Mouse (Mus musculus) limb, embryonic 12.5 days (tissue): ENCODE measurements at regions not wholly inside any gene's neighbourhood (a gene's known extent, or its start where the extent isn't known, plus 50 kb on each side); places are given as distances from the start of the nearest gene placed in this dataset.

Experiments used
- ATAC-seq: fragments of 200-750 bp; cut with Nextera tagmentation; 2 replicates; pipeline ENCODE4 v1.8.0; 2017; ENCODE audit warnings: low read depth, moderate TSS enrichment; ENCODE audit not compliant: insufficient number of reproducible peaks, insufficient read depth, low FRiP score, low TSS enrichment
- H3K27ac ChIP-seq: fragments of 300-500 bp; sonication (generic); 2 replicates; pipeline ENCODE4 v1.5.1; 2016; ENCODE audit warnings: mild to moderate bottlenecking, moderate library complexity
- H3K27me3 ChIP-seq: fragments of 300-500 bp; sonication (generic); 2 replicates; pipeline ENCODE4 v1.6.1; 2016; ENCODE audit warnings: mild to moderate bottlenecking, moderate library complexity
- H3K36me3 ChIP-seq: fragments of 300-500 bp; sonication (generic); 2 replicates; pipeline ENCODE4 v1.6.1; 2016; ENCODE audit warnings: mild to moderate bottlenecking, moderate library complexity
- H3K4me1 ChIP-seq: fragments of 300-500 bp; sonication (generic); replicated peaks from 2 replicates; pipeline ENCODE4 v1.6.1; 2016
- H3K4me2 ChIP-seq: fragments of 300-500 bp; sonication (generic); 2 replicates; pipeline ENCODE4 v1.6.1; 2016; ENCODE audit warnings: mild to moderate bottlenecking, moderate library complexity
- H3K4me3 ChIP-seq: fragments of 300-500 bp; sonication (generic); replicated peaks from 2 replicates; pipeline ENCODE4 v1.5.1; 2016; ENCODE audit warnings: mild to moderate bottlenecking
- H3K9ac ChIP-seq: fragments of 300-500 bp; sonication (generic); replicated peaks from 2 replicates; pipeline ENCODE4 v1.6.1; 2016; ENCODE audit warnings: mild to moderate bottlenecking, moderate library complexity
- H3K9me3 ChIP-seq: fragments of 300-500 bp; sonication (generic); 2 replicates; pipeline ENCODE4 v1.6.1; 2016; ENCODE audit warnings: mild to moderate bottlenecking, moderate library complexity
- WGBS: fragments of 180-500 bp; shearing (Covaris S2); methylation state at CpG from one replicate; pipeline ENCODE4 v1.1.7; 2016; 5-methylcytosine and 5-hydroxymethylcytosine counted together

DNA sequence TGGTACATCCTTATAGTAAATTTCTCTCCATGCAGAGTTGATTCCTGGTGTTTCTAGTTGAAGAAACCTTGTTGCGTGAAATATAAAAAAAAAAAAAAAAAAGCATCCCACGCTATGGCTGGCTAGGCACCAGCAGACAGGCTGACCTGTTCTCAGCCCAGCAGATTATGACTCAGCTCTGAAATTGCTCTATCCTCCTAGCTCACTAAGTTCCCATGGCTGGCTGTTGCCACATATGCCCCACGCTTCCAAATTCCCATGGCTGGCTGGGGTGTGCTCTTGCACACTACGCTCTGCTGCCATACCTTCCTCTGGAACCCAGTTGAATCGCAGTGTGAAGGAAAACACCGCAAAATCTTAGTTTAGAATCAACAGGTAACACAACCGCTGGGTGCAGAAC, 270.1 kb downstream of the Mid1ip1 start:
- 95% methylated on average over 7 of the region's 7 CpGs for WGBS
- no peaks in the 10 kb centered on the region for H3K9me3 ChIP-seq
- no peaks in the 10 kb centered on the region for H3K27me3 ChIP-seq
- no peaks in the 10 kb centered on the region for H3K4me1 ChIP-seq
- no peak overlapping the region for H3K4me3 ChIP-seq
- H3K4me2 ChIP-seq, result no peak overlapping the region
- no peaks in the 10 kb centered on the region for H3K36me3 ChIP-seq
- H3K9ac ChIP-seq, result no peak overlapping the region
- no peak overlapping the region for H3K27ac ChIP-seq
- no peak for ATAC-seq

GRCm38 (mm10) chrX:10991871-10992210, 277.0 kb downstream of the Mid1ip1 start:
- peak overlapping the region; percentile 48 for H3K4me2 ChIP-seq
- peaks cover 24% of the 10 kb centered on the region for H3K27me3 ChIP-seq
- peak overlapping the region; percentile 35 for H3K27ac ChIP-seq
- 34% methylated on average over 6 of the region's 6 CpGs for WGBS
- peaks cover 22% of the 10 kb centered on the region for H3K4me1 ChIP-seq
- ATAC-seq, result no peak
- H3K9me3 ChIP-seq, result no peaks in the 10 kb centered on the region
- no peaks in the 10 kb centered on the region for H3K36me3 ChIP-seq
- H3K4me3 ChIP-seq, result no peak overlapping the region
- H3K9ac ChIP-seq, result no peak overlapping the region

DNA sequence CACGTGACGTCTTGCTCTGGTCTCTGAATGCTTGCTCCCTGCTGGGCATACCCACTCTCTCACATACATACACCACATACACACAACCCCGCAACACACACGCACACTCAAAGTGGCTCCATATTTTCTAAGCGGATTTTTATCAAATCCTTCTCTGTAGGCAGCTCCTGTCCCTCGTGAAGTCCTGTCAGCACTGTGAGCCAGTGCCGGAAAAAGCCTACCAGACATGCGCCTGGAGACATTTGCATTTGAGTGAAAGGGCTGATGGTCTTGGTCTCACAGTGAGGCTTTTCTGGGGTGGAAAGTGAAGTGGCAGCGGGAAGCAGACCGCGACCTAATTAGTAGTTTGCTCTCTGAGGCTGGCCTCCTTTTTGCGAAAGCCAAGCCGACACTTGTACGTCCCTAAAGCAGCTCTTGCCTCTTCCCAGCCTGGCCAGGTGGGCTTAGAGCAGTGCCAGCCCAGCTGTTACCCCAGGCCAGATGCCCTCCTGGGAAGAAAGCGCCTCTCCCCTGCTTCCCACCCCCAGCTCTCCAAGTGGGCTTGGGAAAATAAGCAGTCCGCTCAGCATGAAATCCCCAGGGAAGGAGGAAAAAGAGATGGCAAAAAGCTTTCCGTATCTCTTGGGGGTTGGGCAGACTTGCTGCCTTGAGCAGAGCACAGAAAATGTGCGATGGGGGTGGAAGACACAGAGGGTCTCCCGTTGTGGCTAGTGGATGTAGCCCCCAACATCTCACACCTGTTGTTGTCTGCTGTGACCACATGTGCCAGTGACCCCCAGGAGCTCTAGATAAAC, 277.6 kb downstream of the Mid1ip1 start:
- Histone ChIP-seq H3K27ac (peak overlapping the region; percentile 62), H3K9me3 (no peaks in the 10 kb centered on the region), H3K36me3 (no peaks in the 10 kb centered on the region), H3K9ac (no peak overlapping the region; the same call in 1 of the 2 replicates), H3K4me3 (peak overlapping the region; percentile 12; the same call in 1 of the 2 replicates), H3K27me3 (peaks cover 24% of the 10 kb centered on the region), H3K4me2 (peak overlapping the region; percentile 48), H3K4me1 (peaks cover 22% of the 10 kb centered on the region)
- 15% methylated on average over 19 of the region's 19 CpGs for whole genome bisulfite sequencing
- no peak for ATAC-seq

DNA sequence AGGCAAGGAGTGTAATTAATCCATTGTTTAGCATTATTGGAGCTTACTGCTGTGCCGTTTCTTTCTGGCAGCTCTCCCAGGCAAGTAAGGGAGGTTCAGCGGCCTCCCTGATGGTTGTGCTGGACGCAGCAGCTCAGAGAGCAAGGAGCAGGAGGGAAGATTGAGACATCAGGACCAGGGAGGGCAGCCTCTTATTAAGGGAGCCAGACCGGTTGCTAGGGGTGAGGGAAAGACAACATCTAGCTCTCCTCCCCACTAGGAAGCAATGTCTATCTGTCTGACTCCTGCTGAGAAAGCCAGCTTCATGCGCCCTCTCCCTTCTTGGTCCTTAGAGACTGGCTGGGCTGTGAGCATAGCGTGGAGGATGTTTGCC, 278.2 kb downstream of the Mid1ip1 start:
- H3K36me3 ChIP-seq, result no peaks in the 10 kb centered on the region
- H3K4me3 ChIP-seq, result peak overlapping the region; percentile 12; the same call in 1 of the 2 replicates
- H3K27ac ChIP-seq, result peak overlapping the region; percentile 62; the same call in 1 of the 2 replicates
- WGBS, result 25% methylated on average over 6 of the region's 6 CpGs
- no peak overlapping the region for H3K9ac ChIP-seq
- peaks cover 22% of the 10 kb centered on the region for H3K4me1 ChIP-seq
- ATAC-seq, result no peak
- peaks cover 24% of the 10 kb centered on the region for H3K27me3 ChIP-seq
- H3K9me3 ChIP-seq, result no peaks in the 10 kb centered on the region
- peak overlapping the region; percentile 48 for H3K4me2 ChIP-seq

GRCm38 (mm10) chrX:10994910-10995309, 280.1 kb downstream of the Mid1ip1 start:
- no peak overlapping the region for H3K27ac ChIP-seq
- no peak overlapping the region for H3K4me2 ChIP-seq
- no peak for ATAC-seq
- H3K9me3 ChIP-seq, result no peaks in the 10 kb centered on the region
- H3K36me3 ChIP-seq, result no peaks in the 10 kb centered on the region
- no peak overlapping the region for H3K4me3 ChIP-seq
- peaks cover 24% of the 10 kb centered on the region for H3K27me3 ChIP-seq
- peaks cover 22% of the 10 kb centered on the region for H3K4me1 ChIP-seq
- no peak overlapping the region for H3K9ac ChIP-seq

GRCm38 (mm10) chrX:11001180-11001579, 286.4 kb downstream of the Mid1ip1 start:
- no peak overlapping the region for H3K27ac ChIP-seq
- WGBS, result 75% methylated on average over 3 of the region's 3 CpGs
- H3K4me2 ChIP-seq, result no peak overlapping the region
- no peak overlapping the region for H3K4me3 ChIP-seq
- H3K27me3 ChIP-seq, result no peaks in the 10 kb centered on the region
- no peak overlapping the region for H3K9ac ChIP-seq
- no peaks in the 10 kb centered on the region for H3K36me3 ChIP-seq
- H3K9me3 ChIP-seq, result no peaks in the 10 kb centered on the region
- no peaks in the 10 kb centered on the region for H3K4me1 ChIP-seq
- ATAC-seq, result no peak

GRCm38 (mm10) chrX:11039278-11039677, 259.8 kb upstream of the H2al1a start:
- no peaks in the 10 kb centered on the region for H3K9me3 ChIP-seq
- no peaks in the 10 kb centered on the region for H3K36me3 ChIP-seq
- no peaks in the 10 kb centered on the region for H3K27me3 ChIP-seq
- H3K9ac ChIP-seq, result no peak overlapping the region
- no peak overlapping the region for H3K27ac ChIP-seq
- H3K4me3 ChIP-seq, result no peak overlapping the region
- H3K4me2 ChIP-seq, result no peak overlapping the region
- no peaks in the 10 kb centered on the region for H3K4me1 ChIP-seq
- ATAC-seq, result no peak

GRCm38 (mm10) chrX:11046769-11047168, 252.3 kb upstream of the H2al1a start:
- Histone ChIP-seq H3K27ac (no peak overlapping the region), H3K36me3 (no peaks in the 10 kb centered on the region), H3K4me3 (no peak overlapping the region), H3K9ac (no peak overlapping the region), H3K4me2 (no peak overlapping the region), H3K4me1 (no peaks in the 10 kb centered on the region), H3K27me3 (no peaks in the 10 kb centered on the region), H3K9me3 (peaks cover 3% of the 10 kb centered on the region; the same call in 1 of the 2 replicates)
- ATAC-seq, result no peak
- 82% methylated on average over 3 of the region's 3 CpGs for WGBS

- Histone ChIP-seq H3K27me3 (peaks cover 20% of the 10 kb centered on the region; the same call in 1 of the 2 replicates), H3K27ac (no peak overlapping the region), H3K9me3 (no peaks in the 10 kb centered on the region), H3K4me2 (no peak overlapping the region), H3K4me3 (no peak overlapping the region), H3K36me3 (no peaks in the 10 kb centered on the region), H3K4me1 (peaks cover 10% of the 10 kb centered on the region; the same call in 1 of the 2 replicates), H3K9ac (no peak overlapping the region)
- WGBS, result 49% methylated on average over 3 of the region's 3 CpGs
- no peak for ATAC-seq
Measured at GRCm38 (mm10) chrX:11082171-11082570, 216.9 kb upstream of the H2al1a start.

- H3K4me2 ChIP-seq, result no peak overlapping the region
- WGBS, result 81% methylated on average over 3 of the region's 3 CpGs
- H3K36me3 ChIP-seq, result no peaks in the 10 kb centered on the region
- ATAC-seq, result no peak
- no peaks in the 10 kb centered on the region for H3K9me3 ChIP-seq
- H3K4me3 ChIP-seq, result no peak overlapping the region
- H3K27me3 ChIP-seq, result peaks cover 23% of the 10 kb centered on the region; the same call in 1 of the 2 replicates
- no peak overlapping the region for H3K9ac ChIP-seq
- peaks cover 10% of the 10 kb centered on the region; the same call in 1 of the 2 replicates for H3K4me1 ChIP-seq
- H3K27ac ChIP-seq, result no peak overlapping the region
Measured at GRCm38 (mm10) chrX:11082845-11083244, 216.2 kb upstream of the H2al1a start.

DNA sequence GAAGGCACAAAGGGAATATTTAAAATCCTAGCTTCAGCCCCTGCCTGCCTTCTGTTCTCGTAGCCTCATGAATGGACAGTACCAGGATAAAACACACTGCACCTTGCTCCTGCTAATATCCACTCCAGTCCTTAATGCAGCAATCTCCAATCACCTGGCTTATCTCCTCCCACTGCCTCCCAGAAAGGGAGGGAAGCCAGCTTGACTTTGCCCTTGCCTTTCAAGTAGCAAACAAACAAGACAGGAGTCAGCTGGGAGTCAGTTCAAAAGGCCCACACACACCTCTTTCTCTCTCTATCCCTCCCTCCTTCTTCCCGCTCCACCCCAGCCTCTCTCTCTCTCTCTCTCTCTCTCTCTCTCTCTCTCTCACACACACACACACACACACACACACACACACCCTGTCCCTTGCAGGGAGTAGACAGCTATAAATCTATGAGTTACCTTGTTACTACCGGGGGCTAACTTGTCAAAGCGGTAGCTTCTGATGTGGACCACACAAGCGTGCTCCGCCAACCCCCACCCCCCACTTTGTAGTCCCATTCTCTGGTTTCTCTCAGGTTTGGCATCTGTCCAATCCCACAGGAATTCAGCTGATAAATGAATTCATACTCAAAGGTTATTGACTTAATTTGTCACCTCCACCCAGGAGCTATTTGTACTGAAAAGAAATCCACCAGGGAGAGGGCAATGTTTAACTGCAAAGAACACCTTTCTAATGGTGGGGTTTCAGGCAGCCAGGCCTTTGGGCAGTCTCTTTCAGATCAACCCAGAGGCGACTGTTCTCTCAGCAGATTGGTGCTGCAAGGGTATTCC, 212.6 kb upstream of the H2al1a start:
- Histone ChIP-seq H3K4me1 (peaks cover 10% of the 10 kb centered on the region; the same call in 1 of the 2 replicates), H3K4me2 (no peak overlapping the region), H3K9ac (no peak overlapping the region), H3K4me3 (no peak overlapping the region), H3K27me3 (peaks cover 25% of the 10 kb centered on the region; the same call in 1 of the 2 replicates), H3K9me3 (no peaks in the 10 kb centered on the region), H3K36me3 (no peaks in the 10 kb centered on the region), H3K27ac (no peak overlapping the region)
- no peak for ATAC-seq
- 35% methylated on average over 7 of the region's 7 CpGs for WGBS
